Mouse (Mus musculus): ENCODE results near the gene Shc4.

Gene Shc4

GRCm38 (mm10) chr2:125630010-125630409 is 93.9 kb downstream of the Shc4 start:
- no peak for DNase-seq (ENCODE audit: low spot score in 2 of 2)

GRCm38 (mm10) chr2:125628487-125628886 is 95.5 kb downstream of the Shc4 start:
- no peak for DNase-seq (ENCODE audit: low spot score in 2 of 2)

DNA sequence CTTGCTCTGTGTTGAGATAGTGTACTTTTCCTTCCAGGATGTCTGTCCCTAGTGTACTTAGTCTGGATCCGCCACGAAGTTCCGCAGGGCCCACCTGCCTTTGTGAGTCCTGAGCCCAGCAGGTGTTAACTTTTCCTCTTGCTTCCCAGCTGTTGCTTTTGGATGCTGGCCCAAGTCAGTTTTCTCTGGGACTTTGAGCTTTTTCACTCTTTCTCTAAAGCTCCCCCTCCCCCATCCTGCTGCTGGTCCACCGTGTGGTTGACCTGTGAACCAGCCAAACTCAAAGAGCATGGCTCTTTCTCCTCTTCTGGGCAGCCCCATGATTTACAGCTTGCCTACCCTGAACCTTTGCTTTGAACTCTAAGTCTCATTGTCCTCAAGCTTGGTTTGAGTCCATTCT is 97.4 kb downstream of the Shc4 start:
- no peak for DNase-seq (ENCODE audit: low spot score in 2 of 2)

- peak; percentile 86 to 94 for DNase-seq (ENCODE audit: low spot score in 2 of 2)
Observed at GRCm38 (mm10) chr2:125624837-125625351, 99.1 kb downstream of the Shc4 start, which contains the start of gene Cep152. Cep152 (minus strand) TSS chr2:125625113.

DNA sequence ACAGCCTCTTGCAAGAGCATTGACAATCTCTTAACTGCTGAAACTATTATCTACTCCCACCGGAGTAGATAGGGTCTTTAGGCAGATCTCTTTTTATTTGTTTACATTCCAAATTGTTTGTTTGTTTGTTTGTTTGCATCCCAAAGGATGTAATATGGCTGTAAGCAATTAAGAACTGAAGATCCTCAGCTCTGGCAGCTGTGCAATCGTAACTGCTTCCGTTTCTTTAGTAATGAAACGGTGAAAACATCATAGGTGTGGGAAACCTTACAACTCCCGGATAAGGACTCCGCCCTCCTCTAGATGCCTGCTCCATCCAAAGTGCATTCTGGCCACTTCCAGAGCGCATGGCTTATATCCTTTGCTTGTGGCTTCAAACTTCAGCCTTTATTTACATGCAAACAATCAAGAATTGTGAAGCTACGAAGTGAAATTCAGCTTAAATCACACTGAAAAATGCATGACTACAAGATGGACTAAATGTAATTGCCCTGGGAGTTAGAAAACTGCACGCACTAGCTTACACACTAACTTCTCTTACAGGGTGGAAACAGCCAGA is 99.7 kb downstream of the Shc4 start:
- no peak for DNase-seq (ENCODE audit: low spot score in 2 of 2)

GRCm38 (mm10) chr2:125623211-125623610 is 100.7 kb downstream of the Shc4 start:
- no peak for DNase-seq (ENCODE audit: low spot score in 2 of 2)

GRCm38 (mm10) chr2:125620213-125620907 is 103.6 kb downstream of the Shc4 start:
- DNase-seq (ENCODE audit: low spot score in 2 of 2), result no peak

DNA sequence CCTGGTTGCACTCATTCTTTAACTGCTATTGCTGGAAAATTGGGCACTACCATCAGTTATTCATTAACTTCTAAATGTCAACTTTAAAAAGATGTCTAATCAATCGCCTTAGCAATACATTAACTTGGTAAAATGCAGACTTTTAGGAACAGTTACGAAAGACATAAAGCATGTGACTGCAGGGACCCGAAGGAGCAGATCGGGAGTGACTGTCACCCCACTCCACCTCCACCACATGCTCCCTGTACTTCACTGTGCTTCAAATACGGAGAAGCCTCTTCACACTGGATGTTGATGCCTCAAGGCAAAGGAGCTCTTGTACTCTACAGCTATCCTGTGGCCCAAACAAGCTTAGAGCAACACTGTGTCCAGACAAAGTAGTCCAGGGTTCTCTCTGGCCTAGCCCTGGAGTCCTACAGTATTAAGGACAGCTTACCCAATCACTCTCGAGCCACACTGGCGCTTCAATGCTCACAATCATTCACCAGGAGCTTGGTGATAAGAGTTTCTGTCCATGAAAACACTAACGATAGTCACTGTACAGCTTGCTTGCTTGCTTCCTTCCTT is 108.0 kb downstream of the Shc4 start:
- no peak for DNase-seq (ENCODE audit: low spot score in 2 of 2)

DNA sequence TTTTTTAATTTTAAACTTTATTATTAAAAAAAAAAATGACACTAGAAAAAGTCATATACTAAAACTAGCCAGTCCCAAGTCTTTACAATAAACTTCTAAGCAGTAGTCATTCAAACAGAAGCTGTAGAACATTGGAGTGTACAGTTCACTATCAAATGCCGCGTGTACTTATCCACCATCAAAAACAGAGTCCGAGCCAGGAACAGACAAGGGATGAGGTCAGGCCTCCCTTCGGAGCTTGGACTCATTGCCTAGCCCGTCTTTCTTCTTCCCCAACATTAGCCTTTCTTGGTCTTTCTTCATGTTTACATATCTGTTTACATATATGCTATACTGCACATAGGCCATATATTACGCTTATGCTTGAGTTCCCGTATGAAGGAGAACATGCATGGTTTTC is 108.5 kb downstream of the Shc4 start:
- DNase-seq (ENCODE audit: low spot score in 2 of 2), result no peak

- DNase-seq (ENCODE audit: low spot score in 2 of 2), result no peak
Observed at GRCm38 (mm10) chr2:125606220-125606845, 117.6 kb downstream of the Shc4 start.

GRCm38 (mm10) chr2:125604646-125605045 is 119.3 kb downstream of the Shc4 start:
- peak; percentile 60 to 61 for DNase-seq (ENCODE audit: low spot score in 2 of 2)

DNA sequence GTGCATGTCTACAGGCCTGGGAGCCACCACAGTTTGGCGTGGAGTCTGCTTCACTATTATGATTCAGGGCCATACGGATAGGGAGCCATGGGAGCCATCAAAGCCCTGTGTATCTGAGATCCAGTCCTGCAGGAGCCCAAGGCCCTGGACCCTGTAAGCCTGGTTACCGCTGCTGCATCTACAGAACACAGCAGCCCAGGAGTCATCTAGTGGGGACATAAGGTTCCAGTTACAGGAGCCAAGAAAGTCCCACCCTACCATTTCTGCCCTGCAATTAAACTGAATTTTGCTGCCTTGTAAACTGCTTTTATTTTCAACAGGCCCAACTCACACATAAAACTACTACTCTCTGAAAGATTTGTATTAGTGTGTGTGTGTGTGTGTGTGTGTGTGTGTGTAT is 121.0 kb downstream of the Shc4 start:
- no peak for DNase-seq (ENCODE audit: low spot score in 2 of 2)

DNA sequence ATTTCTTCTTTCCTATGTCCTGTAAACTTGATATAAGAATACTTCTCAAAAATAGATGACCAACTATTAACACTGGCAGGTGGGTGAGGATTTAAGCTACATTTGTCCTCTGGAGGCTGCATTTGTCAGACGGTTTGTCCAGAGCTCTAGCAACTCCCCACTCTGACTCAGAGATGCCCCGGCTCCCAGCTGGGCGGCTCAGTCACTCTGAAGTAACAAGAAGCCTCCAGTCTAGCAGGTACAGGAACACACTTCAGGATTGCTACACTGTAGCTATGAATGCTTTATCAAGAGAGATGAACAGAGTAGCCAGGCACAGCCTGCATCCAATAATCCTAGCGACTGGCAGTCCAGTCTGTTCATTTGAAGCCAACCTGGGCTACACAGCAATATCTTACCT is 125.0 kb downstream of the Shc4 start:
- no peak for DNase-seq (ENCODE audit: low spot score in 2 of 2)

GRCm38 (mm10) chr2:125598251-125598650 is 125.7 kb downstream of the Shc4 start:
- DNase-seq (ENCODE audit: low spot score in 2 of 2), result no peak

- DNase-seq (ENCODE audit: low spot score in 2 of 2), result no peak
Observed at GRCm38 (mm10) chr2:125594786-125595185, 129.2 kb downstream of the Shc4 start.

DNA sequence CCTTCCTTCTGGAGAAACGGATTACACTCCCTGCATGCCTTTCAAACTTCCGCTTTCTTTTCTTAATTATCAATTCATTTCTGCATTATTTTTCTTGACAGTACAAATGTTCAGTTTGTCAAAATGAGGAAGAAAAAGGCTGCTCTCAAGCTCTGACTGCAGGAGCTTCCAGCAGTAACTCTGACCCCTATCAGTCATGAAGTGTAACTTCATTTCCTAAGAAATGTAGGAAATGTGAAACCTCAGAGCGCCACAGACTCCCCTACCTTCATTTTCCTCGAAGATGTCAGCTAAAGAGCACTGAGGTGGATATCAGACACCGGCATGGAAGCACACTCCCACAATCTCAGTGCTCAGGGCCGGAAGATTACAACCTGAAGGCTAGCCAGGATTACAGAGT is 129.9 kb downstream of the Shc4 start:
- no peak for DNase-seq (ENCODE audit: low spot score in 2 of 2)

GRCm38 (mm10) chr2:125591895-125592294 is 132.1 kb downstream of the Shc4 start:
- DNase-seq (ENCODE audit: low spot score in 2 of 2), result no peak

DNA sequence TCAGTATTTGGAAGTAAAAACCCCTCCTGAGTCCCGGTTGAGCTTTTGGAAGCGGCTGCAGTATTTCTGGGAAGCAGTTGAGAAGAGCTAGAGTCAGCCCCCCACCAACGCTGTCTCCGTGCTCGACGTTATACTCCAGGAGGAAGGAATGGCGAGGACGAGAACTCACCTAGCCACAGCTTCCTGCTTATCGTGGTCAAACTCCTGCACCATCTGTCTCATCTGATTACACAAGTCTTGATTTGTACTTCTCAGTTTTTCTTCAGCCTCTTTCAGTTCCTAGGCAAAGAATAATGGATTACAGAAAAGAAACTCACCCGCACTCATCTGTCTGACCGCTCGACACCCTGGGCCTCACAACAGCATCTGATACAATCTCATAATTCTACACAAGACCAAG is 134.7 kb downstream of the Shc4 start:
- no peak for DNase-seq (ENCODE audit: low spot score in 2 of 2)

DNA sequence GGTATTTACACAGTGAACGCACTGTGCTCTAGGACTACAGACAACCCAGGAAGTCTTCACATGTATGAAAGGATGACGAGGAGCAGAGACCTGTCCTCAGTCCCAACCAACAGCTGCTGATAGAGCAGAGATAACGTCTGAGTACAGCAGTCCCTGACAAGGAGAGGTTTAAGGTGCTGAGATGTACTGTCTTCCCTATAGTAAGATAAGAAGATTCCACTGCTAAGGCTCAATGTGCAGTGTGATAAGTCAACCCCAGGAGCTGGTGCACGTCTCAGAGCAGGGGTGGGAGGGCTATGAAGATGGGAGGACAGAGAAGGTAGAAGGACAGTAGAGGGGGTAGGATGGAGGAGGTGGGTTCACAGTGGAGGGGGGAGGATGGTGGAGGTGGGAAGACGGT is 142.9 kb downstream of the Shc4 start:
- no peak for DNase-seq (ENCODE audit: low spot score in 2 of 2)

DNA sequence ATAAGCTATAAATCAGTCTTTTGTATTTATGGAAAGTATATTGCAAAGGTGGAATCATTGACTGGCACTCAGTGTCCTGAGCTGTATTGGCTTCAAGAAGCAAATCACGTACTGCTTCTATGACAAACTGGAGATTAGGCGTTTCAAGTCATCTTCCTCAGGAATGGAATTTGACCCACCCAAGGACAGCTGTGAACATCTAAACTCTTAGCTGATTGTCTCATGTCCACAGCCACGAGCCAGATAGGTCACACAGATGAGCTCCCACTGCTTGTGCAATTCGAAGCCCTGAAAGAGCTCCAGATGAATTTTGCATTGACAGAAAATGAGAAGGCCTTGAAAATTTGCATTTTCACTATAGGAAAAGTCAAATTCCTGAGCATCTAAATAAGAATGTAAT is 146.3 kb downstream of the Shc4 start:
- no peak for DNase-seq (ENCODE audit: low spot score in 2 of 2)

Measured in frontal cortex, postnatal 25 days (tissue).